Comparison of ENCODE assay signal across 17 mouse cellular contexts in genomic region chr19:22327226-22327625, GRCm38 (mm10).
"Had no signal": no experiment of that assay in that cellular context is flagged by ENCODE, and none has a peak within 500 bp of the region (broad histone marks: within the 10 kb centered on the region; RNA-seq: fewer than 3 reads in every experiment).

No protein-coding gene starts in this region.

- H3K9ac ChIP-seq: liver, embryonic 15.5 days; liver, postnatal 0 days; midbrain, embryonic 12.5 days; neural tube, embryonic 12.5 days; stomach, embryonic 15.5 days had no signal

- H3K27me3 ChIP-seq: liver, embryonic 15.5 days; megakaryocyte, embryonic 14.5 days; midbrain, embryonic 12.5 days; neural tube, embryonic 12.5 days; stomach, embryonic 15.5 days had no signal

- ATAC-seq: liver, postnatal 0 days; midbrain, embryonic 16.5 days had no signal

- H3K27ac ChIP-seq: liver, embryonic 15.5 days; macrophage; midbrain, embryonic 12.5 days; neural tube, embryonic 12.5 days; stomach, embryonic 15.5 days; stomach, postnatal 0 days had no signal

- DNase-seq: liver, postnatal 0 days; lung, adult 2 months; lung, postnatal 10 days; lung, postnatal 36 days; midbrain, embryonic 14.5 days; right cerebral cortex, postnatal 14 days; thymus, adult 2 months; thymus, postnatal 25 days; thymus, postnatal 4 days had no signal

- H3K4me1 ChIP-seq: liver, embryonic 15.5 days; megakaryocyte, embryonic 14.5 days; midbrain, embryonic 12.5 days; neural tube, embryonic 12.5 days; stomach, embryonic 15.5 days had no signal

- H3K4me3 ChIP-seq: liver, embryonic 15.5 days; megakaryocyte, embryonic 14.5 days; midbrain, embryonic 12.5 days; neural tube, embryonic 12.5 days; stomach, embryonic 15.5 days had no signal

- H3K4me2 ChIP-seq: liver, embryonic 15.5 days; midbrain, embryonic 12.5 days; neural tube, embryonic 12.5 days; stomach, embryonic 15.5 days had no signal

- H3K36me3 ChIP-seq: liver, embryonic 15.5 days; midbrain, embryonic 12.5 days; neural tube, embryonic 12.5 days; stomach, embryonic 15.5 days had no signal

- H3K9me3 ChIP-seq: liver, embryonic 15.5 days; megakaryocyte, embryonic 14.5 days; midbrain, embryonic 12.5 days; neural tube, embryonic 12.5 days; stomach, embryonic 15.5 days had no signal
